Mouse (Mus musculus) bone marrow macrophage, adult 2 months (primary cell): Measurements from ENCODE around the gene E130116L18Rik.

Experiments
- CTCF ChIP-seq: IDR thresholded peaks from 2 replicates; pipeline ENCODE4 v1.5.1; 2012; ENCODE audit warnings: low read depth, mild to moderate bottlenecking, low read length, moderate library complexity
- POLR2A ChIP-seq: IDR thresholded peaks from 2 replicates; pipeline ENCODE4 v1.6.1; 2012; ENCODE audit warnings: mild to moderate bottlenecking, low read depth, low read length, borderline replicate concordance

GRCm38 (mm10) chr5:25183595-25183994 is 39.4 kb downstream of the E130116L18Rik start:
- TF ChIP-seq POLR2A (no peak), CTCF (no peak)
